Mouse (Mus musculus) heart, postnatal 0 days (tissue): ENCODE measurements around the gene P2ry14.

ENCODE experiments used
- CTCF ChIP-seq: IDR thresholded peaks from 2 replicates; pipeline ENCODE4 v1.5.1; 2016; ENCODE audit warnings: antibody characterized with exemption, control low read depth, low read depth
- EP300 ChIP-seq: IDR thresholded peaks from 2 replicates; pipeline ENCODE4 v1.6.1; 2016; ENCODE audit warnings: antibody characterized with exemption, low read depth

DNA sequence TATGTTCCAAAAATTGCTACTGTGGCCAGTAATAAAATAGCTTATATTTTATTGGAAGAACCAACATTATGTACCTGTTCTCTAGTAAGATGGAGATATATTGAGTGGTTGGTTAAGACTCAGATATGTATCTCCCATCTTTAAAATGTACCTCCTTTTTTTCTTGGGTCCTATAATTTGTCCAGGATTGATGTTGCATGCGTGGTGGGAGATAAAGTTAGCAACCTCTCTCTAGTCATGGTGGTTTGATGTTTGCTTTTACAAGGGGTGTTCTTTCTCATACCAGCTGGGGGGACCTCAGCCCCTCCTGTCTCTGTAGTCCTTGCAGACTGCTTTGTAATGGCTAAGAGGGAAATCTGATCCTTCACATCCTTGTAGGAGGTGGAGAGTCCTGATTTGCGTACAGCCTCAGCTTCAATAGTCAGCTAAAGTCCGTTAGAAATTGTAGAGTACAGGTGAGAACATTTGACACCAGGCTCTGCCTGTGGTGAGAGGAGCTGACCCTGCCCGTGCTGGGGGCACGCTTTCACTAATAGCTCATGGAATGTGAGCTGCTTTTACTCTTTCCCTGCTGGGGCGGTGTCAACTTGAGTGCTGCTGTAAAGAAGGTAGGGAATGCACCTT lies 73.0 kb downstream of the P2ry14 start:
- TF ChIP-seq CTCF = no peak
- TF ChIP-seq EP300 = no peak
